Mouse (Mus musculus) embryonic facial prominence, embryonic 15.5 days (tissue): ENCODE results near the gene Cdrt4. TPM values are rescaled to one million over a fixed set of nuclear protein-coding genes. Genes with fewer than 3 reads are reported as not detected.

Experiments used
- ATAC-seq: fragments of 200-750 bp; cut with Nextera tagmentation; 2 replicates; pipeline ENCODE4 v1.8.0; 2017; ENCODE audit warnings: low read depth, moderate TSS enrichment; ENCODE audit not compliant: insufficient number of reproducible peaks, low FRiP score, low TSS enrichment
- H3K27ac ChIP-seq: fragments of 300-500 bp; sonication (generic); replicated peaks from 2 replicates; pipeline ENCODE4 v1.5.1; 2015; ENCODE audit warnings: mild to moderate bottlenecking, inconsistent platforms
- H3K27me3 ChIP-seq: fragments of 300-500 bp; sonication (generic); 2 replicates; pipeline ENCODE4 v1.6.1; 2015; ENCODE audit warnings: inconsistent platforms
- H3K36me3 ChIP-seq: fragments of 300-500 bp; sonication (generic); 2 replicates; pipeline ENCODE4 v1.6.1; 2015; ENCODE audit warnings: mild to moderate bottlenecking, inconsistent platforms
- H3K4me1 ChIP-seq: fragments of 300-500 bp; sonication (generic); 2 replicates; pipeline ENCODE4 v1.6.1; 2015; ENCODE audit warnings: inconsistent platforms
- H3K4me2 ChIP-seq: fragments of 300-500 bp; sonication (generic); replicated peaks from 2 replicates; pipeline ENCODE4 v1.6.1; 2015; ENCODE audit warnings: mild to moderate bottlenecking, inconsistent platforms
- H3K4me3 ChIP-seq: fragments of 300-500 bp; sonication (generic); replicated peaks from 2 replicates; pipeline ENCODE4 v1.5.1; 2015; ENCODE audit warnings: mild to moderate bottlenecking, inconsistent platforms
- H3K9ac ChIP-seq: fragments of 300-500 bp; sonication (generic); 2 replicates; pipeline ENCODE4 v1.6.1; 2015; ENCODE audit warnings: inconsistent platforms
- H3K9me3 ChIP-seq: fragments of 300-500 bp; sonication (generic); replicated peaks from 2 replicates; pipeline ENCODE4 v1.6.1; 2016; ENCODE audit warnings: inconsistent platforms
- WGBS: fragments of 180-500 bp; shearing (Covaris S2); methylation state at CpG from one replicate; pipeline ENCODE4 v1.1.7; 2015; 5-methylcytosine and 5-hydroxymethylcytosine counted together
- polyA plus RNA-seq: library from polyadenylated mRNA; unstranded; fragments of >200 nt; fragmentation: Nextera tagmentation; extraction: Ambion mirVana; gene quantifications from 2 replicates; pipeline ENCODE4 v1.2.1, GENCODE M21; 2015

Cdrt4 gene
- polyA plus RNA-seq, 1 experiment from 2014 or later: 0.32 TPM

- Histone ChIP-seq H3K9me3 (no peaks in the 10 kb centered on the region), H3K27me3 (no peaks in the 10 kb centered on the region; the same call in 1 of the 2 replicates), H3K4me1 (peaks cover 22% of the 10 kb centered on the region), H3K27ac (peak overlapping the region; percentile 95), H3K36me3 (no peaks in the 10 kb centered on the region), H3K4me3 (peak overlapping the region; percentile 31), H3K4me2 (peak overlapping the region; percentile 48), H3K9ac (no peak overlapping the region)
- peak; percentile 93 for ATAC-seq
- 9% methylated on average over 25 of the region's 25 CpGs for WGBS
Observed at GRCm38 (mm10) chr11:62921052-62921977, 29.7 kb upstream of the Cdrt4 start.

DNA sequence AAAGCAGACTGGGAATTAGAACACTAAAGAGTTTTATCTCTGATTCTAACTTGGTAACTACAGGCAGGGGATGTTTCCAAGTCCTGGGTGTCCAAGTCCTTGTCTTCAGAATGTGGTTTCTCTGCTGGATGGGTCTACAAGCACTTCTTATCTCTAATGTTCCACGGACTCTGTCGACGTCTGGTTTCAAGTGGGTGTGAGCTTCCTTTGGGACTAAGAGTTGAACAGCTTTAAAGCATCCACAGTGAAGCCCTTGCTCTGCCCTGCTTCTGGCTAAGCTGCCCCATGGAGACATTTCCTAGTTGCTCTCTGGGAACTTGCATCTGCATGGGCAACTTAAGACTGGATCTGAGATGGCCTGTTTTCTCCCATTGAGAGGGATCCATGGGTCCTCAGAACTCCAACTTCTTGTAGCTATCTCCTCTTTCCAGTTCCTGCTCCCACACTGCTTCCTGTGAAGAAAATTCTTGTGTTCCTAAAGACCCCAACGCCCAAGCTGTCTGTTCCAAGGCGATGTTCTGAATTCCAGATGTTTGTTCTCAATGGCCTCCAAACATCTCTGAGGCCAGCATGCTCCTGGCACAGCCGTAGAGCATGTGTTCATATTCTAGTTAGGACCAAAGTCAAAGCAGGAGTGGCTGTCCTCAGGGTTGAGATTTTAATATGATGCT lies 26.8 kb upstream of the Cdrt4 start:
- Histone ChIP-seq H3K9me3 (no peaks in the 10 kb centered on the region), H3K4me3 (no peak overlapping the region), H3K9ac (no peak overlapping the region), H3K27ac (0 out of 2 replicates have a peak overlapping the region, but pooled peaks have one; percentile 34), H3K4me2 (no peak overlapping the region), H3K4me1 (peaks cover 19% of the 10 kb centered on the region), H3K36me3 (no peaks in the 10 kb centered on the region), H3K27me3 (no peaks in the 10 kb centered on the region; the same call in 1 of the 2 replicates)
- 64% methylated on average over 6 of the region's 6 CpGs for WGBS
- ATAC-seq: no peak

DNA sequence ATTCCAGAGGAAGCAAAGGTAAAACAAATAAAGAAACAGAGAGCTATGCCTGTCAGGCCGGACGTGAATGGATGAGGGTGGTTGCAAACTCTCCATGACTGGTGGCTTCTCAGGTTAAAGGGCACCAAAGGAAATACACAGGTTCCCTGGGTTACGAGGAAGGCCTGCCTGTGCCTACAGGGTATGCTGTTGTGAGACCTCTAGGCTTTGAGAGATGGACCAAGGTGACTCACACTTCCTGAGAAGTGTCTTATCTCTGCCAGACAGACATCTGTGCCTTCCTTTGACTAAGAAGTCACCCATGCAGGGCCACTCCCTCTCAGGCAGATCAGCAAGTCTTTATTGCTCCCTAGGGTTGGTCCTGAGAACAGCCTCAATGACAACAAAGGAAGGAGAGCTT lies 21.2 kb upstream of the Cdrt4 start:
- no peak for ATAC-seq
- H3K4me1 ChIP-seq: no peaks in the 10 kb centered on the region
- H3K27me3 ChIP-seq: no peaks in the 10 kb centered on the region
- H3K36me3 ChIP-seq: no peaks in the 10 kb centered on the region
- 68% methylated on average over 3 of the region's 3 CpGs for WGBS
- no peak overlapping the region for H3K27ac ChIP-seq
- no peak overlapping the region for H3K4me2 ChIP-seq
- no peak overlapping the region for H3K9ac ChIP-seq
- no peaks in the 10 kb centered on the region for H3K9me3 ChIP-seq
- H3K4me3 ChIP-seq: no peak overlapping the region

GRCm38 (mm10) chr11:62930574-62930973 lies 20.4 kb upstream of the Cdrt4 start:
- Histone ChIP-seq H3K27me3 (no peaks in the 10 kb centered on the region), H3K4me3 (no peak overlapping the region), H3K4me2 (no peak overlapping the region), H3K36me3 (no peaks in the 10 kb centered on the region), H3K4me1 (no peaks in the 10 kb centered on the region), H3K27ac (no peak overlapping the region), H3K9ac (no peak overlapping the region), H3K9me3 (no peaks in the 10 kb centered on the region)
- no peak for ATAC-seq
- 83% methylated on average over 4 of the region's 4 CpGs for WGBS

- no peaks in the 10 kb centered on the region for H3K4me1 ChIP-seq
- no peaks in the 10 kb centered on the region for H3K27me3 ChIP-seq
- no peak overlapping the region for H3K4me3 ChIP-seq
- no peak overlapping the region for H3K27ac ChIP-seq
- WGBS: 71% methylated on average over 5 of the region's 5 CpGs
- ATAC-seq: no peak
- no peaks in the 10 kb centered on the region for H3K36me3 ChIP-seq
- no peaks in the 10 kb centered on the region for H3K9me3 ChIP-seq
- no peak overlapping the region for H3K9ac ChIP-seq
- no peak overlapping the region for H3K4me2 ChIP-seq
Observed at GRCm38 (mm10) chr11:62931141-62931540, 19.9 kb upstream of the Cdrt4 start.

GRCm38 (mm10) chr11:62933099-62933498 lies 17.9 kb upstream of the Cdrt4 start:
- ATAC-seq: no peak
- Histone ChIP-seq H3K4me2 (no peak overlapping the region), H3K36me3 (no peaks in the 10 kb centered on the region), H3K9ac (no peak overlapping the region), H3K27me3 (no peaks in the 10 kb centered on the region), H3K4me1 (no peaks in the 10 kb centered on the region), H3K27ac (no peak overlapping the region), H3K4me3 (no peak overlapping the region), H3K9me3 (no peaks in the 10 kb centered on the region)
- WGBS: 88% methylated on average over 9 of the region's 9 CpGs

- Histone ChIP-seq H3K4me3 (no peak overlapping the region), H3K27me3 (no peaks in the 10 kb centered on the region), H3K36me3 (no peaks in the 10 kb centered on the region), H3K4me1 (no peaks in the 10 kb centered on the region), H3K4me2 (no peak overlapping the region), H3K27ac (no peak overlapping the region), H3K9me3 (no peaks in the 10 kb centered on the region), H3K9ac (no peak overlapping the region)
- WGBS: 74% methylated on average over 11 of the region's 11 CpGs
- ATAC-seq: no peak
Observed at GRCm38 (mm10) chr11:62934795-62935514, 16.0 kb upstream of the Cdrt4 start.

GRCm38 (mm10) chr11:62937986-62938385 lies 13.0 kb upstream of the Cdrt4 start:
- H3K36me3 ChIP-seq: no peaks in the 10 kb centered on the region
- H3K4me3 ChIP-seq: no peak overlapping the region
- no peak for ATAC-seq
- H3K27ac ChIP-seq: no peak overlapping the region
- no peaks in the 10 kb centered on the region for H3K4me1 ChIP-seq
- H3K27me3 ChIP-seq: no peaks in the 10 kb centered on the region
- no peak overlapping the region for H3K4me2 ChIP-seq
- 72% methylated on average over 6 of the region's 6 CpGs for WGBS
- H3K9ac ChIP-seq: no peak overlapping the region
- no peaks in the 10 kb centered on the region for H3K9me3 ChIP-seq

- H3K4me1 ChIP-seq: no peaks in the 10 kb centered on the region
- ATAC-seq: no peak
- no peak overlapping the region for H3K27ac ChIP-seq
- H3K9me3 ChIP-seq: no peaks in the 10 kb centered on the region
- no peak overlapping the region for H3K4me3 ChIP-seq
- no peak overlapping the region for H3K9ac ChIP-seq
- H3K4me2 ChIP-seq: no peak overlapping the region
- no peaks in the 10 kb centered on the region for H3K27me3 ChIP-seq
- WGBS: 82% methylated on average over 5 of the region's 5 CpGs
- H3K36me3 ChIP-seq: no peaks in the 10 kb centered on the region
Observed at GRCm38 (mm10) chr11:62938921-62939320, 12.1 kb upstream of the Cdrt4 start.

GRCm38 (mm10) chr11:62940176-62940575 lies 10.8 kb upstream of the Cdrt4 start:
- H3K4me2 ChIP-seq: no peak overlapping the region
- H3K4me3 ChIP-seq: no peak overlapping the region
- H3K27me3 ChIP-seq: no peaks in the 10 kb centered on the region
- no peaks in the 10 kb centered on the region for H3K36me3 ChIP-seq
- no peaks in the 10 kb centered on the region for H3K9me3 ChIP-seq
- H3K4me1 ChIP-seq: no peaks in the 10 kb centered on the region
- H3K9ac ChIP-seq: no peak overlapping the region
- 85% methylated on average over 3 of the region's 3 CpGs for WGBS
- no peak for ATAC-seq
- no peak overlapping the region for H3K27ac ChIP-seq

GRCm38 (mm10) chr11:62943538-62943937 lies 7.5 kb upstream of the Cdrt4 start:
- Histone ChIP-seq H3K4me2 (no peak overlapping the region), H3K36me3 (no peaks in the 10 kb centered on the region), H3K4me3 (no peak overlapping the region), H3K9me3 (no peaks in the 10 kb centered on the region), H3K27me3 (no peaks in the 10 kb centered on the region), H3K4me1 (no peaks in the 10 kb centered on the region), H3K27ac (no peak overlapping the region), H3K9ac (no peak overlapping the region)
- ATAC-seq: no peak
- 49% methylated on average over 6 of the region's 6 CpGs for WGBS
